Mouse (Mus musculus) ES-E14 (cell line): ENCODE data around the gene Atp2c2. TPM values are rescaled to one million over a fixed set of nuclear protein-coding genes. Genes with fewer than 3 reads are reported as not detected.

Experiments
- DNase-seq: peaks from one replicate; pipeline ENCODE4 v3.0.0-alpha.2; 2013; ENCODE audit warnings: low read depth, low spot score
- H3K27ac ChIP-seq: 2 replicates; pipeline ENCODE4 v1.5.1; 2012; ENCODE audit warnings: low read depth, mild to moderate bottlenecking, low read length, moderate library complexity, mixed read lengths; ENCODE audit not compliant: poor library complexity, insufficient read depth, severe bottlenecking
- H3K36me3 ChIP-seq: 2 replicates; pipeline ENCODE4 v1.6.1; 2012; ENCODE audit warnings: mild to moderate bottlenecking, low read length, moderate library complexity, mixed read lengths; ENCODE audit not compliant: control insufficient read depth, poor library complexity, insufficient read depth, severe bottlenecking
- H3K4me1 ChIP-seq, 2 experiments: fragments of 150-350 bp in 1 of 2; sonication (generic) in 1 of 2; 2 replicates each; pipeline ENCODE4 v1.6.1; 2012; ENCODE audit warnings: low read length in 2 of 2, mild to moderate bottlenecking in 1 of 2, mixed read lengths in 1 of 2; ENCODE audit not compliant: control insufficient read depth in 2 of 2, insufficient read depth in 2 of 2, poor library complexity in 1 of 2
- H3K4me3 ChIP-seq, 2 experiments: fragments of 150-350 bp in 1 of 2; sonication (generic) in 1 of 2; 2 replicates each; pipeline ENCODE4 v1.5.1; 2012; ENCODE audit warnings: low read length in 2 of 2, low read depth in 1 of 2, mild to moderate bottlenecking in 1 of 2, mixed read lengths in 1 of 2; ENCODE audit not compliant: insufficient read depth in 1 of 2, poor library complexity in 1 of 2, severe bottlenecking in 1 of 2
- H3K9ac ChIP-seq: 2 replicates; pipeline ENCODE4 v1.6.1; 2012; ENCODE audit warnings: low read depth, mild to moderate bottlenecking, low read length, mixed read lengths; ENCODE audit not compliant: poor library complexity, insufficient read depth, severe bottlenecking
- H3K9me3 ChIP-seq: fragments of 150-350 bp; sonication (generic); 2 replicates; pipeline ENCODE4 v1.6.1; 2012; ENCODE audit warnings: low read depth, mild to moderate bottlenecking, low read length; ENCODE audit not compliant: control insufficient read depth, insufficient read depth
- CHD2 ChIP-seq: IDR thresholded peaks from 2 replicates; pipeline ENCODE4 v1.6.1; 2014; ENCODE audit warnings: mild to moderate bottlenecking, low read depth, low read length, inconsistent platforms
- HCFC1 ChIP-seq: IDR thresholded peaks from 2 replicates; pipeline ENCODE4 v1.6.1; 2012; ENCODE audit warnings: low read length, inconsistent platforms, borderline replicate concordance; ENCODE audit not compliant: insufficient read depth
- MAFK ChIP-seq: IDR thresholded peaks from 2 replicates; pipeline ENCODE4 v1.6.1; 2014; ENCODE audit warnings: mild to moderate bottlenecking, low read depth, low read length, inconsistent platforms; ENCODE audit not compliant: insufficient read depth
- ZC3H11A ChIP-seq: IDR thresholded peaks from 2 replicates; pipeline ENCODE4 v1.6.1; 2012; ENCODE audit warnings: low read depth, mild to moderate bottlenecking, inconsistent platforms, low read length, borderline replicate concordance
- ZNF384 ChIP-seq: IDR thresholded peaks from 2 replicates; pipeline ENCODE4 v1.6.1; 2012; ENCODE audit warnings: low read depth, low read length, inconsistent platforms
- in situ Hi-C, 2 experiments: fragments of 600-800 bp; cut with MboI; formaldehyde crosslinking; loops; one replicate each; pipeline ENCODE4 v1.15.1; 2025; ENCODE audit warnings: low sequenced_read_pairs in 2 of 2, inconsistent platforms in 1 of 2; ENCODE audit not compliant: unreplicated experiment in 2 of 2
- total RNA-seq: library from RNA; depleted of rRNA; stranded (reverse); fragments of 300-350 nt; gene quantifications from 2 replicates; pipeline ENCODE4 v1.2.3, GENCODE M21; 2012

The Atp2c2 gene
- total RNA-seq, 1 experiment: 0.80 TPM

- Histone ChIP-seq H3K9ac (no peak overlapping the region), H3K4me3 (no peak overlapping the region), H3K27ac (no peak overlapping the region), H3K9me3 (no peaks in the 10 kb centered on the region), H3K4me1 (peaks cover 0 to 12% of the 10 kb centered on the region in 2 experiments; a peak in 2 of 4 replicates), H3K36me3 (no peaks in the 10 kb centered on the region)
- TF ChIP-seq ZC3H11A (no peak), HCFC1 (no peak), CHD2 (no peak), MAFK (no peak), ZNF384 (no peak)
- DNase-seq: peak; percentile 57
- in situ Hi-C loops: no loop called here
Observed at GRCm38 (mm10) chr8:119781086-119781840, 81.5 kb downstream of the Atp2c2 start.

- no peak overlapping the region for H3K9ac ChIP-seq
- H3K27ac ChIP-seq: no peak overlapping the region
- no peaks in the 10 kb centered on the region for H3K9me3 ChIP-seq
- DNase-seq: peak; percentile 49
- no peaks in the 10 kb centered on the region for H3K36me3 ChIP-seq
- in situ Hi-C loops: no loop called here
- TF ChIP-seq ZNF384: no peak
- TF ChIP-seq MAFK: no peak
- TF ChIP-seq HCFC1: no peak
- peak; percentile 62; the same call in 1 of the 2 replicates for TF ChIP-seq ZC3H11A
- TF ChIP-seq CHD2: no peak
- peaks cover 0 to 9% of the 10 kb centered on the region in 2 experiments; a peak in 1 of 4 replicates for H3K4me1 ChIP-seq
- no peak overlapping the region for H3K4me3 ChIP-seq
Observed at GRCm38 (mm10) chr8:119782715-119783114, 82.9 kb downstream of the Atp2c2 start.

GRCm38 (mm10) chr8:119783579-119783978 lies 83.8 kb downstream of the Atp2c2 start:
- TF ChIP-seq ZC3H11A (no peak), ZNF384 (no peak), CHD2 (no peak), MAFK (no peak), HCFC1 (no peak)
- H3K9ac ChIP-seq: no peak overlapping the region
- in situ Hi-C loops: no loop called here
- H3K27ac ChIP-seq: no peak overlapping the region
- no peaks in the 10 kb centered on the region for H3K9me3 ChIP-seq
- H3K36me3 ChIP-seq: no peaks in the 10 kb centered on the region
- DNase-seq: no peak
- peaks cover 0 to 11% of the 10 kb centered on the region in 2 experiments; a peak in 1 of 4 replicates for H3K4me1 ChIP-seq
- no peak overlapping the region for H3K4me3 ChIP-seq

- Histone ChIP-seq H3K9me3 (no peaks in the 10 kb centered on the region), H3K27ac (no peak overlapping the region), H3K9ac (no peak overlapping the region), H3K36me3 (no peaks in the 10 kb centered on the region), H3K4me3 (no peak overlapping the region), H3K4me1 (peaks cover 0 to 16% of the 10 kb centered on the region in 2 experiments; a peak in 1 of 4 replicates)
- DNase-seq: no peak
- in situ Hi-C loops: no loop called here
- TF ChIP-seq CHD2: no peak
- TF ChIP-seq HCFC1: no peak
- no peak for TF ChIP-seq ZC3H11A
- no peak for TF ChIP-seq MAFK
- no peak for TF ChIP-seq ZNF384
Observed at GRCm38 (mm10) chr8:119784141-119784574, 84.3 kb downstream of the Atp2c2 start.
